Mouse (Mus musculus): ENCODE measurements around the gene Tjap1. TPM values are rescaled to one million over a fixed set of nuclear protein-coding genes. Genes with fewer than 3 reads are reported as not detected.

Gene Tjap1
- polyA plus RNA-seq, 1 experiment from 2014 or later: 26.4 TPM

GRCm38 (mm10) chr17:46242274-46242673 lies 40.6 kb downstream of the Tjap1 start:
- Histone ChIP-seq H3K27ac (ENCODE audit: low read depth, low read length) (no peak overlapping the region), H3K36me3 (ENCODE audit: control insufficient read depth, insufficient read depth, low read length) (peaks cover 72% of the 10 kb centered on the region), H3K27me3 (replicated peaks; ENCODE audit: control insufficient read depth, insufficient read depth, low read length) (no peaks in the 10 kb centered on the region), H3K4me3 (ENCODE audit: low read depth, low read length) (no peak overlapping the region), H3K4me1 (replicated peaks; ENCODE audit: control insufficient read depth, insufficient read depth, low read length) (peaks cover 5% of the 10 kb centered on the region), H3K9ac (ENCODE audit: low read depth, low read length) (no peak overlapping the region), H3K4me2 (no peak overlapping the region), H3K9me3 (ENCODE audit: control insufficient read depth, low read length) (no peaks in the 10 kb centered on the region)
- DNase-seq (ENCODE audit: low spot score): no peak
- no peak for ATAC-seq (replicated peaks; ENCODE audit: low FRiP score)
- 87% methylated on average over 13 of the region's 13 CpGs for WGBS

- DNase-seq (ENCODE audit: low spot score) (no peak), ATAC-seq (replicated peaks; ENCODE audit: low FRiP score) (no peak)
- Histone ChIP-seq H3K27me3 (replicated peaks; ENCODE audit: control insufficient read depth, insufficient read depth, low read length) (no peaks in the 10 kb centered on the region), H3K27ac (ENCODE audit: low read depth, low read length) (no peak overlapping the region), H3K4me3 (ENCODE audit: low read depth, low read length) (no peak overlapping the region), H3K9ac (ENCODE audit: low read depth, low read length) (no peak overlapping the region), H3K36me3 (ENCODE audit: control insufficient read depth, insufficient read depth, low read length) (peaks cover 77% of the 10 kb centered on the region), H3K4me2 (no peak overlapping the region), H3K9me3 (ENCODE audit: control insufficient read depth, low read length) (no peaks in the 10 kb centered on the region), H3K4me1 (replicated peaks; ENCODE audit: control insufficient read depth, insufficient read depth, low read length) (peaks cover 4% of the 10 kb centered on the region; the same call in 1 of the 2 replicates)
- WGBS: 75% methylated on average over 11 of the region's 11 CpGs
These were observed 41.4 kb downstream of the Tjap1 start for GRCm38 (mm10) chr17:46241471-46241870.

- no peak for ATAC-seq (replicated peaks; ENCODE audit: low FRiP score)
- H3K9me3 ChIP-seq (ENCODE audit: control insufficient read depth, low read length): no peaks in the 10 kb centered on the region
- 86% methylated on average over 15 of the region's 15 CpGs for WGBS
- H3K36me3 ChIP-seq (ENCODE audit: control insufficient read depth, insufficient read depth, low read length): peaks cover 68% of the 10 kb centered on the region
- H3K9ac ChIP-seq (ENCODE audit: low read depth, low read length): no peak overlapping the region
- H3K27me3 ChIP-seq (replicated peaks; ENCODE audit: control insufficient read depth, insufficient read depth, low read length): no peaks in the 10 kb centered on the region
- peaks cover 5% of the 10 kb centered on the region; the same call in 1 of the 2 replicates for H3K4me1 ChIP-seq (replicated peaks; ENCODE audit: control insufficient read depth, insufficient read depth, low read length)
- DNase-seq (ENCODE audit: low spot score): no peak
- no peak overlapping the region for H3K4me2 ChIP-seq
- H3K27ac ChIP-seq (ENCODE audit: low read depth, low read length): no peak overlapping the region
- no peak overlapping the region for H3K4me3 ChIP-seq (ENCODE audit: low read depth, low read length)
These were observed 43.2 kb downstream of the Tjap1 start for GRCm38 (mm10) chr17:46239516-46240114.

GRCm38 (mm10) chr17:46237480-46237879 lies 45.3 kb downstream of the Tjap1 start:
- Histone ChIP-seq H3K4me1 (replicated peaks; ENCODE audit: control insufficient read depth, insufficient read depth, low read length) (peaks cover 5% of the 10 kb centered on the region; the same call in 1 of the 2 replicates), H3K27ac (ENCODE audit: low read depth, low read length) (no peak overlapping the region), H3K36me3 (ENCODE audit: control insufficient read depth, insufficient read depth, low read length) (peaks cover 58% of the 10 kb centered on the region), H3K4me3 (ENCODE audit: low read depth, low read length) (no peak overlapping the region), H3K9me3 (ENCODE audit: control insufficient read depth, low read length) (no peaks in the 10 kb centered on the region), H3K4me2 (no peak overlapping the region), H3K27me3 (replicated peaks; ENCODE audit: control insufficient read depth, insufficient read depth, low read length) (no peaks in the 10 kb centered on the region), H3K9ac (ENCODE audit: low read depth, low read length) (no peak overlapping the region)
- no peak for DNase-seq (ENCODE audit: low spot score)
- WGBS: 72% methylated on average over 5 of the region's 5 CpGs
- ATAC-seq (replicated peaks; ENCODE audit: low FRiP score): no peak; the same call in 1 of the 2 replicates

- H3K27me3 ChIP-seq (replicated peaks; ENCODE audit: control insufficient read depth, insufficient read depth, low read length): no peaks in the 10 kb centered on the region
- no peak overlapping the region for H3K9ac ChIP-seq (ENCODE audit: low read depth, low read length)
- no peaks in the 10 kb centered on the region for H3K9me3 ChIP-seq (ENCODE audit: control insufficient read depth, low read length)
- no peak overlapping the region for H3K4me3 ChIP-seq (ENCODE audit: low read depth, low read length)
- H3K27ac ChIP-seq (ENCODE audit: low read depth, low read length): no peak overlapping the region
- H3K36me3 ChIP-seq (ENCODE audit: control insufficient read depth, insufficient read depth, low read length): peaks cover 54% of the 10 kb centered on the region
- DNase-seq (ENCODE audit: low spot score) (no peak), ATAC-seq (replicated peaks; ENCODE audit: low FRiP score) (peak; percentile 75)
- no peak overlapping the region for H3K4me2 ChIP-seq
- H3K4me1 ChIP-seq (replicated peaks; ENCODE audit: control insufficient read depth, insufficient read depth, low read length): peaks cover 5% of the 10 kb centered on the region; the same call in 1 of the 2 replicates
- WGBS: 68% methylated on average over 6 of the region's 6 CpGs
These were observed 45.7 kb downstream of the Tjap1 start for GRCm38 (mm10) chr17:46237079-46237478.

GRCm38 (mm10) chr17:46236067-46236466 lies 46.8 kb downstream of the Tjap1 start:
- Histone ChIP-seq H3K27me3 (replicated peaks; ENCODE audit: control insufficient read depth, insufficient read depth, low read length) (no peaks in the 10 kb centered on the region), H3K4me1 (replicated peaks; ENCODE audit: control insufficient read depth, insufficient read depth, low read length) (peaks cover 5% of the 10 kb centered on the region; the same call in 1 of the 2 replicates), H3K9me3 (ENCODE audit: control insufficient read depth, low read length) (no peaks in the 10 kb centered on the region), H3K4me2 (no peak overlapping the region), H3K4me3 (ENCODE audit: low read depth, low read length) (no peak overlapping the region), H3K27ac (ENCODE audit: low read depth, low read length) (no peak overlapping the region), H3K9ac (ENCODE audit: low read depth, low read length) (no peak overlapping the region), H3K36me3 (ENCODE audit: control insufficient read depth, insufficient read depth, low read length) (peaks cover 51% of the 10 kb centered on the region)
- 73% methylated on average over 1 of the region's 1 CpGs for WGBS
- DNase-seq (ENCODE audit: low spot score) (no peak), ATAC-seq (replicated peaks; ENCODE audit: low FRiP score) (no peak)

GRCm38 (mm10) chr17:46227576-46227975 lies 55.2 kb downstream of the Tjap1 start:
- H3K4me3 ChIP-seq (ENCODE audit: low read depth, low read length): no peak overlapping the region
- no peaks in the 10 kb centered on the region for H3K9me3 ChIP-seq (ENCODE audit: control insufficient read depth, low read length)
- H3K4me2 ChIP-seq: no peak overlapping the region
- H3K9ac ChIP-seq (ENCODE audit: low read depth, low read length): no peak overlapping the region
- H3K36me3 ChIP-seq (ENCODE audit: control insufficient read depth, insufficient read depth, low read length): peaks cover 76% of the 10 kb centered on the region
- no peak for DNase-seq (ENCODE audit: low spot score)
- no peak overlapping the region for H3K27ac ChIP-seq (ENCODE audit: low read depth, low read length)
- H3K27me3 ChIP-seq (replicated peaks; ENCODE audit: control insufficient read depth, insufficient read depth, low read length): no peaks in the 10 kb centered on the region
- H3K4me1 ChIP-seq (replicated peaks; ENCODE audit: control insufficient read depth, insufficient read depth, low read length): no peaks in the 10 kb centered on the region
- 89% methylated on average over 7 of the region's 7 CpGs for WGBS
- no peak for ATAC-seq (replicated peaks; ENCODE audit: low FRiP score)

GRCm38 (mm10) chr17:46221601-46222000 lies 61.2 kb downstream of the Tjap1 start:
- peaks cover 77% of the 10 kb centered on the region for H3K36me3 ChIP-seq (ENCODE audit: control insufficient read depth, insufficient read depth, low read length)
- no peak overlapping the region for H3K9ac ChIP-seq (ENCODE audit: low read depth, low read length)
- H3K4me3 ChIP-seq (ENCODE audit: low read depth, low read length): no peak overlapping the region
- ATAC-seq (replicated peaks; ENCODE audit: low FRiP score) (no peak), DNase-seq (ENCODE audit: low spot score) (no peak)
- H3K4me1 ChIP-seq (replicated peaks; ENCODE audit: control insufficient read depth, insufficient read depth, low read length): no peaks in the 10 kb centered on the region
- 78% methylated on average over 3 of the region's 3 CpGs for WGBS
- no peaks in the 10 kb centered on the region for H3K27me3 ChIP-seq (replicated peaks; ENCODE audit: control insufficient read depth, insufficient read depth, low read length)
- H3K4me2 ChIP-seq: no peak overlapping the region
- H3K27ac ChIP-seq (ENCODE audit: low read depth, low read length): no peak overlapping the region
- H3K9me3 ChIP-seq (ENCODE audit: control insufficient read depth, low read length): no peaks in the 10 kb centered on the region

GRCm38 (mm10) chr17:46210550-46210949 lies 72.3 kb downstream of the Tjap1 start:
- DNase-seq (ENCODE audit: low spot score): no peak
- Histone ChIP-seq H3K27ac (ENCODE audit: low read depth, low read length) (no peak overlapping the region), H3K4me2 (no peak overlapping the region), H3K9ac (ENCODE audit: low read depth, low read length) (no peak overlapping the region), H3K27me3 (replicated peaks; ENCODE audit: control insufficient read depth, insufficient read depth, low read length) (no peaks in the 10 kb centered on the region), H3K4me3 (ENCODE audit: low read depth, low read length) (no peak overlapping the region), H3K4me1 (replicated peaks; ENCODE audit: control insufficient read depth, insufficient read depth, low read length) (no peaks in the 10 kb centered on the region), H3K9me3 (ENCODE audit: control insufficient read depth, low read length) (no peaks in the 10 kb centered on the region), H3K36me3 (ENCODE audit: control insufficient read depth, insufficient read depth, low read length) (peaks cover 62% of the 10 kb centered on the region)
- WGBS: 87% methylated on average over 3 of the region's 3 CpGs
- ATAC-seq (replicated peaks; ENCODE audit: low FRiP score): no peak
